Mouse (Mus musculus): ENCODE measurements around the gene Itpa.
A peak's percentile ranks its signal among the peaks of the same experiment; 100 is the strongest.
"Not testable (repeated sequence)": the region's sequence is repeated elsewhere in the genome, so short reads cannot be mapped to it uniquely, and the experiment has no call there.

Gene Itpa

DNA sequence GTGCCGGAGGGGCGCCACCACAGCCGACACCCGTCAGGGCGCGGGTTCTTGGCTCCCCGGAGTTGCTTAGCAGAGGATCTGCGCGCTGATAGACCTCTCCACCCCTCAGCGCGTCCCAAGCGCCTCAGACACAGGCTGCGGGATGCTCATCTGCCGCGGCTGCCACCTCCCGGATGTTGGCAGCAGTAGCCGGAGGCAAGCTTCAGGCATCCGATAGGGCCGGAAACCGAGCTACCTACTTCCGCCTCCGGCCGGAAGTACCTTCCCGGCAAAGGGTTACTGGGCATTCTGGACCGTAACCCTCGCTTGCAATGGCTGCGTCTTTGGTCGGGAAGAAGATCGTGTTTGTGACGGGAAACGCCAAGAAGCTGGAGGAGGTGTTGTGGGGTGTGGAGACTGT is at the start of gene Itpa:
Itpa (plus strand) TSS at position 52 of the 400 bp plus-strand sequence.
- DNase-seq (ENCODE audit: low spot score) = peak; percentile 71

DNA sequence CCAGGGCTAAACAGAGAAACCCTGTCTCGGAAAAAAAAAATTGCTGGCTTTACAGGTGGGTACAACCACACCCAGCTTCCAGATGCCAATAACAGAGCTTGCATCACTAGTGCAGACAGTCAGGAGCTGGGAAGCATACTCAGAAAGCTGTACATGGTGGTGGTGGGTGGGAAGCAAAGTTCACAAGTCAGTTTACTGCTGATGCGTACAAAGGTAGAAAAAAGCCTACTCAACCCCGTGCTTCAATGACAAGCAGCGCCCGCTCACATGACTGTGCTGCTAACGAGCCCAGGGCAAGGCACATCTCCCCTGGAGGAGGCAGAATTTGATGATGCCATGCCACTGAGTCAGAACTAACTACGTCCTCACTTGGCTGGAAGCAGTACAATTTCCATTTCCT is 48.4 kb upstream of the Itpa start:
- no peak for DNase-seq (ENCODE audit: low spot score)

DNA sequence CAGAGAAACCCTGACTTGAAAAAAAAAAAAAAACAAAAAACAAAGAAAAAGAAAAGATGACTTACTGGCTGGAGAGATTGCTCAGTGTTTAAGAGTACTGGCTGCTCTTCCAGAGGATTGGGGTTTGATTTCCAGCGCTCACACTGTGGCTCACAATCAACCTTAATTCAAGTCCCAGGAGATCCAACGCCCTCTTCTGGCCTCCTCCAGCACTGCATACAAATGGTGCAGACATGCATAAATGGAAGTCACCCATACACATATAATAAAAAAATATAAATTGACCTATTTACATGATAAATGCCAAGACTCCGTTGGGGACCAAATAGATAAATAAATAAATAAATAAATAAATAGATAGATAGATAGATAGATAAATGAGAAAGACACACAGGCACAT is 39.0 kb upstream of the Itpa start:
- no peak for DNase-seq (ENCODE audit: low spot score)

DNA sequence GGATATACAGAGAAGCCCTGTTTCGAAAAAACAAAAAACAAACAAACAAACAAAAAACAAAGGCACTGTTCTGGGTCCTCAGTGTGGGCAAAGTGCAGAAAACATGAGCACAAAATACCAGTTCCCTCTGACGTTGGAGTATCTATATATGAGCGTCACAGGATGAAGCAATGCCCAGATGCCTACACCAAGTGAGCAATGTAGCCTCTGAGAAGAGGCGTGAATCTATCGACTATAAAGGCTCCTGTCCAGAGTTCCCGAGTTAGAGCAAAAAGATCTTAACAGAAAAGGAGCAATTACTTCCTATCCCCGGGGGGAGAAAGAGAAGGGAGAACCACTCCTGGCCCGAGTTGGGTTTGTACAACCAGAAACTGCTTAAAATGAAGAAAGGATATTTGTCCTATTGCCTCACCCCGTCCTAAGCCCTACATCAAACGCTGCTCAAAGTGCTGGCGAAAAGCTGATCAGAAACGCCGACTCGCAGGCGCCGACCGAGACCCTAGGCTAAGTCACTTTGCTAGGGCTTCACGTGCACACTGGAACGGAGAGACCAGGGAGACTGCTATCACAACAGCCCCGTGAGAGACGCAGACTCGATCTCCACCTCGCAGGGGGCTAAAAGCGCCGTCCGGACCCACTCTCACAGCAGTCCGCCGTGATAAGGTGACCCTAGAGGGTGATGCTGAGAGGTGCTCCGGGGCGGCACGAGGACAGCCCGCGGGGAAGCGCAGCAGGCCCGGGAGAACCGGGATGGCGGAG is 38.2 kb upstream of the Itpa start:
- DNase-seq (ENCODE audit: low spot score) = no peak

DNA sequence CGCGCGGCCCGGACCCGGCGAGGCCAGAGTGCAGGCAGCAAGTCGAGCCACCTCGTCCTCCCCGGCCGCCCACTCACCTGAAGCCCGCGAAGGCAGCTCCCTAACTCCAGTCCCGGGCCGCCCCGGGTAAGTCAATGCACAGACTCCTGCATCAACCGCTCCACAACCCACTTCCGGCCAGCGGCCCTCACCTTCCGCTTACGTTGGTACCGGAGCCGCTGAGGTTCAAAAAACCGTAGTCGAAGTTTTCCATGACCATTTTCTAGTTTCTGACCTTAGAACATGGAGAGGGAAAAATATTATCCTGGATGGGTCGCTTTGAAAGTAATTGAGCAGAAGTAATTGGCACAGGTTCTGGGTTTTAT is 37.6 kb upstream of the Itpa start, which contains the start of the genes Fastkd5 and Ubox5:
Fastkd5 (minus strand) TSS at position 189 of the 365 bp plus-strand sequence.
Ubox5 (minus strand) TSS at position 200 of the 365 bp plus-strand sequence.
- DNase-seq (ENCODE audit: low spot score) = peak; percentile 92

DNA sequence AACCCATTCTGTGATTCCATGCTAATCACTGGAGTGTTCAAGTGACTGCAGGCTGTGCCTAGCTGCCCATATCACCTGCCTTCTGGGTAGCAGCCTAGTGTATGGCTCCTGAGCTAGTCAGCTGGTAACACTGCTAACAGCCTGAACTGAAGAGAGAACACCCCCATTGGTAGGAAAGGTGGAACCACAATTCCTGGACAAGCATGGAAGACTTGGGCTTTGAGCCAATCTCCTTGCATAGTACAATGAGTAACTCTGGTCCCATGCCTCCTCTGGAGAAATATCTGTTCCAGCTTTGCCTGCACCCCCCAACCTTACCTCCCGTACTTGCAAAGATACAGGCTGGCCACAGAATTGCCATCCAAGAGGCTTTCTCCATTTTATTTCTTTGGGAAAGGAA is 35.0 kb upstream of the Itpa start:
- no peak for DNase-seq (ENCODE audit: low spot score)

DNA sequence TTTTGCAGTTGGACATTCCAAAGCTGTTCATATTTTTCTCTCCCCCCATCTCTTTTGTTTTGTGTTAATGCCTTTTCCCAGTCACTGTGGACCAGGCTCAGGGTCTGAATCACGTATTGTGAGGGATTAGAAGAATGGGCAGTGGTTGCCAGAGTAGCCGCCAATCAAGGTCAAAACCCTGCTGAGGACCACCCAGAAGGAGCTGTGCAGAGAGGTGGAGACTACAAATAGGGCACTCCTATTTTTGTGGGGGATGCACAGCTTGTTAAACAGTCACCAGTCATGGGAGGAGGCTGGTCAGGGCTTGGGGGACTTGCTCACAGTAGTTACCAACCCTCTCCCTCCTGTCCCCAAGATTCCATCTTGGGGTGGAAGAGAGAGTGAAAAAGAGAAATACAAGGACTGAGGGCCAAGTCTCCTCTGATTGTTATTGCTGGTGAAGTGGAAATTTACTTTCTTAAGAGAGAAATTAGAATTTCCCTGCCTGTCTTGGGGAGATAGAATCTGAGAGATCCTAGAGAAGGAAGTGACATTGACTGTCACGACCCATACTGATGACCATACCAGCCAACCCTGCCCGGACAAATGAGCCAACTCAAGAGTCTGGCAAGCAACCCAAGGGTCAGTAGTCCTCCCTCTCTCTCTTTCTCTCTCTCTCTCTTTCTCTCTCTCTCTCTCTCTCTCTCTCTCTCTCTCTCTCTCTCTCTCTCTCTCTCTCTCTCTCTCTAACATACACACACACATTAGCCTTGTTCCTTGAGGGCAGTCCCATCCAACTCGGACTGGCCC is 34.3 kb upstream of the Itpa start:
- no peak for DNase-seq (ENCODE audit: low spot score)

DNA sequence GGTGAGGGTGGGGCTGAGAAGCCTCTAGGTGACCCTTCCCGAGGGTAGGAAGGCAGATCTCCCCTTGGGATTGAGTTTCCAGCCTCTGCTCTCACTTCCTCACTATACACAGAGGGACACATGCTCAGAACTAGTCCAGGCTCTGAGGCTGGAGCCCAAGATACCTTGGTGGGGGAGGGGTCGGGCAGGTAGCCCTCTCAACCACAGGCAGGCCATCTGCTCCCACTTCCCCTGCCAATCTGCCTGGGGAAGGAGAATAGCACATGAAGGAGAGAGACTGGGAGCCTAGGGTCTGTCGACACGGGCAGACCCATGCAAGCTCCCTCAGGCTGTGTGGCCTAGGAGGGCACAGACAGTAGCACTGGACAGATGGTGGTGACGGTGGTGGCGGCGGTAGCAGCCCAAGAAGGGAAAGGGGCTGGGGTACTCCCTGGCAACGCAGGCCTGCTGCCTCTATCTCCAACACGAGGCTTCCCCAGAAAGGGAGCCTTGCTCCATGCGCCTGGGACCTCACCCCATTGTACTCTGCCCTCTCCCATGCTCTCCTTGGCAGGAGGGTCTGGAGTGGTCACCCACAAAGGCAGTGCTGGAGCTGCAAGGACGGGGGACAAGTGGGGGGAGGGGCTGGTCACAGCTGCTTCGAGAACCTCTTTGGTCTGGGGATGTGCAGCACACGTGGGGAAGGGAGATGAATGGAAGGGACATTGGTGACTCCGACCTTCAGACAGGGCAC is 33.2 kb upstream of the Itpa start:
- no peak for DNase-seq (ENCODE audit: low spot score)

DNA sequence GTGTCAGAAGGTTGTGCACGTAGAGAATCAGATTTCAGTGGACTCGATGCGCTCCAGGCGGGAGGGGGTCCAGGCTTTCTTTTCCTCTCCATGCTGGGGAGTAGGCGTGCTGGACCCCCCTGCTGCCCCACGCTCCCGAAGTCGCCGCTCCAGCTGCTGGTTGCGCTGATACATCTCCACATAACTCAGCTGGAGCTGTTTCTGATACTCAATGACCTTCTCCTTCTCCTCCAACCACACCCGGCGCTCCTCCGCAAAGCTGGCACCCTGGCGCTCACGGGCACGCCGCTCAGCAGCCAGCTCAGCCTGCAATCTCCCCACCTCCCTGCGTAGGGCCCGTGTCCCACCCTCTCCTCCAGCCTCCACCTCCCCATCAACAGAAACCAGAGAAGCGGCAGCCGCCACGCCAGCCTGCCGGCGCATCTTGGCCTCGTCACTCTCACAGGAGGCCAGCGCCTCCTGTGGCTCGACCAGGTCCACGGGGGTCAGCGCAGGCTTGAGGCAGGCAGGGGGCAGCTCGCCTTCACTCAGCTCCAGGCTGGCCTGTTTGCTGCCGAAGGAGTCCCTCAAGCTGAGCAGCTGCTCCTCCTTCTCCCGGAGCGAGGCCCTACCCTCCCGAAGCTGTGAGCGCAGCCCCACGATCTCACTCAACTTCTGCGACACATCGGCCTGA is 32.5 kb upstream of the Itpa start:
- DNase-seq (ENCODE audit: low spot score) = peak; percentile 14

DNA sequence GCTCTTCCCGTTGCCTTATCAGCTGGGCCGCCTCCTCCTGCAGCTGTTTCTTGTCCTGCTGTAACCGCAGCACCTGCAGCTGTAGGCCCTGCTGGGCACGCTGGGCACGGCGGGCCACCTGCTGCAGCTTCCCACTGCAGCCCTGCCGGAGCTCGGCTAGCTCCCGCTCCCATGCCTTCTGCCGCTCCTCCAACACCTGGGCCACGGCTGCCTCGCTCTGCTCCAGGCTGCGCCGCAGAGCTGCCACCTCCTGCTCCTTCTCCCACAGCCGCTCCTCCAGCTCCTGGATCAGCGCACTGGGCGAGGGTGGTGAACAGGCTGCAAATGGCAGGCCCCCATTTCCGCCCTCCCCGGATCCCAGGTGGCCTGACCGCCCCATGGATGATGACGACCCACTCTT is 31.6 kb upstream of the Itpa start:
- no peak for DNase-seq (ENCODE audit: low spot score)

DNA sequence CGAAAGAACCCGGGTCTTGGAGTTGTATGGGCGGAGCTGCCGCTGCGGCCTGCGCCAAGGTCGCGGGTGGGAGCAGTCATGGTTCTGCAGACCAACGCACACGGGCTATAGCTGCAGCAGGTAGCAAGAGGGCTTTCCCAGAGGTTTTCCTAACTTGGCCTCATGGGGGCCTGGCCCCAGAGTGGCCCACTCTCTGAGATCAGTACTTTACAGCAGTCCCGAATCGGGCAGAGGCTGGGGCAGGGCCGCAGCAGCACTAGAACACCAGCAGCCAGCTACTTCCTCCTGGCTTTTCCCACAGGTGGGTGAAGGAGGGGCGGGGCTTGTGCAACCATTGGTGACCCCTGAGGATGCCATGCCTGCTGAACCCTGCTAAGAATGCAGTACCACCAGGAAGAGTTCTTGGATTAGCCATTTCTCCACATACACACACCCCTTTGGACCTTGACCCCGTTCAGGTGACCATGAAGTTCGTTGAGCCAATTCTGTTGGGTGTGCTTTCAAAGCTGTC is 29.3 kb upstream of the Itpa start:
- DNase-seq (ENCODE audit: low spot score) = no peak

DNA sequence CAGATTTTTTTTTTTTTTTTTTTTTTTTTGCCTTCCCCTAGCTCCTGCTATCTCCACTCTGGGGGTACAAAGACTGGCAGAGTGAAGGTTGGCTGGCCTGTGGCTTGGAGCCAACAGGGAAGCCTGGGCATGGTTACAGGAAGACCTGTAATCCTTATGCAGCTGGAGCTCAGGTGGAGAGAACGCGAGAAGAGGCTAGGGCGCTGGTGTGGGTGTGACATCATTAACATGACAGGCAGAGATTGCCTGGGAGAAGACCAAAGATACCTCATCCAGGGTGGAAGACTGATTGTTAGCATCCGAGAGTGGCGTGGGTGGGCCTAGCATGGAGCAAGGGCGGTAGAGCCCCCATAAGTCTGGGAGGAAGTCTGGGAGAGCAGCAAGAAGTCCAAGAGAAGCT is 28.1 kb upstream of the Itpa start:
- DNase-seq (ENCODE audit: low spot score) = no peak

DNA sequence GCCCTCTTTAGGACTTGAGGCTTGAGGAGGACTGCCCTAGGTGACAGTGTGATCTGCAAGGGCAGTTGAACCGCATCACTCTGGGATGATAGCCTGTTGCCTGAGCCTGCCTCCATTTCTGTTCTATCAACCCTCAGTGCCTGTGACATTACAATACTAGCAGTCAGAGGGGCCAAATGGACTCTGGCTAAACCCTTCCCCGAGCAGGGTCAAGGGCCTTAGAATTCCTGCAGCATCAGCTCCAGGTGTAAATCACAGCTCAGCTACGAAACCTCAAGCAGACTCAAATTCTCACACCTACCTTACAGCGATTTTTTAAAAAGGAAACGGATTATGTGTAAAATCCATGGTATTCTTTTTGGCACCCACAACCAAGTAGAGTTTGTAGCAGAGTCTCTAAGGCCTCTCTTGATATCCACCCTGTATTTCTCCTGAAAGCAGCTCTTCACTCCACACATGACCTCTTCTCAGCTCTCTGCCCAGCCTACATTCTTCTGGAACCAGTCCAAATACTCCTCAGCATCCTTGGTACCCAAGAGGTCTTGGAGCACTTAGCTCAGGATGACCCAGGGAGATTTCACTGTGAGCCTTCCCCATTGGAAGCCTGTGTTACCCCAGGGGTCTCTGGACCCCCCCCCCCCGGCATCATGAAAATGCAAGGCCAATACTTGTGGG is 25.9 kb upstream of the Itpa start:
- DNase-seq (ENCODE audit: low spot score) = no peak

DNA sequence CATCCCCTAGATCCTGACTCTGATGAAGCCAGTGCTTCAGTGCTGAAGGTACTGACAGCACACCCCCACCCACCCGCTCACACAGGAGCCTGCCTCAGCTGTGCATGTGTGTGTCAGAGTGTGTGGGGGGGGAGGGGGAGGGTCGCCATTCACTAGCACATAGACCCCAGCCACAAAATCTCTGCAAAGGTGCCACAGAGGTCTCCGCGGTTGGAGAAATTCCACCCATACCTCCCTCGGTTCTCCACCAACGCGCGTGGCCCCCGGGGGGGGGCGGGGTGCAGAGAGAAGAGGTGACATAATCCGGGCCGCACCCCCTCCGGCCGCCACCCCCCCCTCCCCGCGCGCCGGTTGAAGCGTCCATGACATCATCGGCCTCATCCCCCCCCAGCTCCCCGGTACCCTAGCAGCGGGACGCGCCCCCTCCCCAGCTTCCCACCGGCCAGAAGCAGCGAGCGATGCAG is 25.2 kb upstream of the Itpa start:
- DNase-seq (ENCODE audit: low spot score) = no peak

DNA sequence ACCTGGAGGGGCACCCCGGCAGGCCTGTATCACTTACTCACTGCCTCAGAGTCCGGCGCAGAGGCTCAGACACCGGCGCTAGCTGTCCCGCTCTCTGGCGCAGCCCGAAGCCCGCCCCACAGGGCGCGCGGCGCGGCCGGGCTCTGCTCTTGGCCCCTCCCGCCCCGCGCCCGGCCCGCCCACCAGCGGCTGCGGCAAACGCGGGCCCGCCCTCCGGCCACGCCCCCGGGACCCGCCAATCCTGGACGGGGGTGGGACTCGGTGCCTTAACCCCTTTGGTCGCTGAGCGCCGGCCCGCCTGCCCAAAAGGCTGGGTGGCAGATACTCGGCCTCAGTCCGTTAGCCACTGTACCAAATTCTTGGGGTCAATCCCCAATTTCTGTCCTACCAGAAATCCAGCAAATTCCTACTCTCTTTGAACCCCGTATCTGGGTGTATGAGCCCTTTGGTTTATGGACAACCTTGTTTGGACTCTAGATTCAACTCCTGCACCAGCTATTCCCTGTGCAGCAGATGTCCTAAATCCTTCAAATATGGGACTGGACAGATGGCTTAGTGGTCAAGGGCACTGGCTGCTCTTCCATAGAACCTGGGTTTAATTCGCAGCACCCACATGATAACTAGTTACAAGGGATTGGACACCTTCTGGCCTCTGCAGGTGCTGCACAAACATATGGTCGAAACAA is 24.6 kb upstream of the Itpa start, which contains the start of gene Lzts3:
Lzts3 (minus strand) TSS at position 120 of the 686 bp plus-strand sequence.
- DNase-seq (ENCODE audit: low spot score) = peak; percentile 94

DNA sequence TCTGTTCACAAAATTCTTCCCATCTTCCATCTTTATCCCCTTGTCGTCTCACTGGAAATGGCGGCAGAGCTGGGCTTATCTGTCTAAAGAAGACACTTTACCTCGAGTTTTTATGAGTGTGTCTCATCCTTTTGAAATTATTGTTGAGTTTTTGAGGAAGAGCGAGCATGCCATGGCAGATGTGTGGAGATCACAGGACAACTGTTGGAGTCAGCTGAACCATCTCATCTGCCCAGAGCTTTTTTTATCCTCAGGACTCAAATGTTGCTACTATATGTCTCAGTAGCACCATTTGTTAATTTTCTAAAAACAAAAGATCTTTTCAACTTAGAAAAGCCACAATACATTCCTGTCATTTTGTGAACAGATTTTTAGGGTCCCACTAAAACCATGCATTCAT is 22.2 kb upstream of the Itpa start:
- no peak for DNase-seq (ENCODE audit: low spot score)

DNA sequence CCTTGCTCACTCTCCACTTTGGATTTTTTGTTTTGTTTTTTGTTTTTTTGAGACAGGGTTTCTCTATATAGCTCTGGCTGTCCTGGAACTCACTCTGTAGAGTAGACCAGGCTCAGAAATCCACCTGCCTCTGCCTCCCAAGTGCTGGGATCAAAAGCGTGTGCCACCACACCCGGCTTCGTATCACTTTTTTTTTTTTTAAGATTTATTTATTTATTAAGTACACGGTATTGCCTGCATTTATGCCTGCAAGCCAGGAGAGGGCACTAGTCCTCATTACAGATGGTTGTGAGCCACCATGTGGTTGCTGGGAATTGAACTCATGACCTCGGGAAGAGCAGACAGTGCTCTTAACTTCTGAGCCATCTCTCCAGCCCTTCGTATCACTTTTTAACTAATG is 18.4 kb upstream of the Itpa start:
- DNase-seq (ENCODE audit: low spot score) = not testable (repeated sequence)

DNA sequence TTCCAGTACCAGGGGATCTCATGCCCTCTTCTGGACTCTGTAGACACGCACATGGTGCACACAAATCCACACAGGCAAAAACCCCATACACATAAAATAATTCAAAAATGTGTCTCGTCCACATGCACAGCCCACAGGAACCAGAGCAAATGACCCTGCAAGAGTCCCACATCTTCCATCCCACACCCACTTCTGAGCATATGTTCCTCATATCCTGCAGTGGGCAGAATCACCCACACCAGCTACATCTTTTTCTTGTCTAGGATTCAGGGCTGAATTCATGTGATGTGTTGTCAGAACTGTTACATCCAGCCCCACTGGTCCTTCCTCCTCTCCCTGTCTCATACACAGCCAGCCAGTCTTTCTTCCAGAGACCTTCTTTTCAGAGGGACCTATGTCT is 14.1 kb upstream of the Itpa start:
- DNase-seq (ENCODE audit: low spot score) = no peak

DNA sequence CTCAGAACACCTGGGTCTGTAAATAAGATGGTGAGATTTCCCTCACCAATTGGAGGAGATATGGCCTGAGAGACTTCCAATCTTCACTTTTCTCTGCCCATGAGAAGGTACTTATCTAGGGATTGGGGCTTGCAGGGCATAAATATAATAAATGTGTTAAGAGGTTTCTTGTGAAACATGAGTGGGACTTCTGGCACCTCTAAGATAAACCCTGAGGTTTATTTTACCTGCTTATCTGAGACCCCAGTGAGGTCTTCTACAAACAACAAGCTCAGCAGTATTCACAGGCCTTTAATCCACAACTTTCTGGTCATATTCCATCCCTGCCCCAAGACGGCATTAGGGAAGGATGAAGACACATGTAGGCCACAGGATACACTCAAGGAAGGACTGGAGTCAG is 13.7 kb upstream of the Itpa start:
- no peak for DNase-seq (ENCODE audit: low spot score)

DNA sequence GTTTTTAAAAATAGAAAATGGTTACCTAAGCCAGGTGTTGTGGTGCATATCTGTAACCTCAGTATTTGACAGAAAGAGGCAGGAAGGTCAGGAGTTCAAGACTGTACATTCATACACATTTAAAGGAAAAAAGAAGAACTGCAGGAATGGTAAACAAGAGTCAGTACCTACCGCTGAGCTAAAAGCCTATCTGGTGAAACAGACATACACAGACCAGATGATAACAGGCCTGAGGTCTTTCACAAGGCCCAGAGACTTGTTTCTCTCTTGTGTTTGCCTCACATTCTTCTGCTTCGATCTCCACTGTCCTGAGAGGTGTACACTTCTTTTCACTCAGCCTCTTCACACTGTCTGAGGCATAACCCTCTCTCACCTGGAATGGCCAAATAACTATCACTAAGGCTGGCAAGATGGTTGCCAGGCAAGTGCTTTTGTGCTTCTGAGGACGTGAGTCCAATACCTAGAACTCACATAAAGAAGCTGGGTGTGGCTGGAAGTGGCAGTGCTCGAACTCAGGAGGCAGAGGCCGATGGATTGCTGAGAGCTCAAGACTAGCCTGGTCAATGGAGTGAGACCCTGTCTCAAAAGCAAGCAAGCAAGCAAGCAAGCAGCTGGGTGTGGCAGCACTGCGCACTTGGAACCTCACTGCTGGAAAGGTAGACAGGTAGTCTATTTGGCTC is 11.6 kb upstream of the Itpa start:
- no peak for DNase-seq (ENCODE audit: low spot score)
